Mouse (Mus musculus) bone marrow, adult 2 months (tissue): ENCODE measurements around the gene Klhl10.

Experiments used
- CTCF ChIP-seq: fragments of 200-500 bp; IDR thresholded peaks from 2 replicates; pipeline ENCODE4 v1.5.1; 2011; ENCODE audit warnings: low read length, control low read depth; ENCODE audit not compliant: control insufficient read depth, insufficient read depth
- POLR2A ChIP-seq: fragments of 200-500 bp; IDR thresholded peaks from 2 replicates; pipeline ENCODE4 v1.6.1; 2011; ENCODE audit warnings: low read depth, mild to moderate bottlenecking, control low read depth, low read length, borderline replicate concordance; ENCODE audit not compliant: control insufficient read depth

DNA sequence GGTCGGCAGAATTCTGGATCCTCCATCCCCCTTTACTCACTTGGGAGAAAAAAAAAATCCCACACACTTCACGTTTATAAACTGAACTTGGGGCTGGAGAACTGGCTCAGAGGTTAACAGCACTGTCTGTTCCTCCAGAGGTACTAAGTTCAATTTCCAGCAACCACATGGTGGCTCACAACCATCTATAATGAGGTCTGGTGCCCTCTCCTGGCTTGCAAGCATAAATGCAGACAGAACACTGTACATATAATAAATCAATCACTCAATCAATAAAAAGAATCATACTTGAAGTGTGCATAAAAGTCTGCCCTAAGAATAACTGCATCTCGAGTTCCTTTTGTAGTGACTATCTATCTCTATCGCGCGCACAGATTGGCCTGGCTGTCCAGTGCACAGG is 49.2 kb downstream of the Klhl10 start:
- TF ChIP-seq POLR2A (no peak), CTCF (no peak)
